Mouse (Mus musculus) E14TG2a.4 (cell line): ENCODE data around the gene Gucy2g.

Experiments
- H3K27me3 ChIP-seq: 2 replicates; pipeline ENCODE4 v1.6.1; 2014; ENCODE audit warnings: low read length, control low read depth; ENCODE audit not compliant: insufficient read depth
- H3K36me3 ChIP-seq: 2 replicates; pipeline ENCODE4 v1.6.1; 2014; ENCODE audit warnings: low read length, control low read depth; ENCODE audit not compliant: insufficient read depth
- H3K4me1 ChIP-seq: replicated peaks from 2 replicates; pipeline ENCODE4 v1.6.1; 2014; ENCODE audit warnings: low read depth, low read length, control low read depth
- H3K4me3 ChIP-seq: replicated peaks from 2 replicates; pipeline ENCODE4 v1.5.1; 2014; ENCODE audit warnings: mild to moderate bottlenecking, low read length
- H3K9me3 ChIP-seq: 2 replicates; pipeline ENCODE4 v1.6.1; 2014; ENCODE audit warnings: low read length, control low read depth
- CTCF ChIP-seq: conservative IDR thresholded peaks from 2 replicates; pipeline ENCODE4 v1.5.1; 2014; ENCODE audit warnings: low read length
- NANOG ChIP-seq: IDR thresholded peaks from 2 replicates; pipeline ENCODE4 v1.6.1; 2014; ENCODE audit warnings: borderline replicate concordance, low read length, mixed read lengths
- POU5F1 ChIP-seq: IDR thresholded peaks from 2 replicates; pipeline ENCODE4 v1.6.1; 2014; ENCODE audit warnings: low read length, borderline replicate concordance

The Gucy2g gene

DNA sequence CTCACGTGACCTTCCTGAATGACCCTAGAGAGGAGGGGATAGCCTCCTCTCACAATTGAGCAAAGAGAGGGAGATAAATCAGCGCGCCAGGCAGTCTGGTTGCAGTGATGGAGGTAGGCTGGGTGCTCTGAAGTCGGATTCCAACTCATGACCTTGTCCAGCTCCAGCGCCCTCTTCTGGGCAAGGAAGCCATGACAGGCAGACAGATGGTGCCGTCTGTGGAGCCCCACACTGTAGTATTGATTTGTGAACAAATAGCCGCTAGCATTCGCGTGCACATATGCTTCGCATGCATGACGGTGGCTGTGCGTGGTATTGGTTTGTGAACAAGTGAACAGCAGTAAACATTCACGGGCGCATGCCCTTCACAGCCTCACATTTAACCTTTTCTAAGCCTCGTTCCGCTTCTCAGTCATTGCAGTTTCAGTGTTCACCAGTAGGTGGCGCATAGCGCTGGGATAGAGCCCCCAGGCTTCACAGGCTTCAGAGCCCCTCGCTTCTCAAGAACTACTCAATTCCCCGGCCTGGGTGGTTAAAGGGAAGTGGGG is 22.8 kb downstream of the Gucy2g start:
- Histone ChIP-seq H3K9me3 (no peaks in the 10 kb centered on the region), H3K36me3 (no peaks in the 10 kb centered on the region), H3K4me3 (peak overlapping the region; percentile 68), H3K4me1 (peaks cover 32% of the 10 kb centered on the region), H3K27me3 (peaks cover 23% of the 10 kb centered on the region)
- TF ChIP-seq CTCF (peak; percentile 97), NANOG (no peak)

DNA sequence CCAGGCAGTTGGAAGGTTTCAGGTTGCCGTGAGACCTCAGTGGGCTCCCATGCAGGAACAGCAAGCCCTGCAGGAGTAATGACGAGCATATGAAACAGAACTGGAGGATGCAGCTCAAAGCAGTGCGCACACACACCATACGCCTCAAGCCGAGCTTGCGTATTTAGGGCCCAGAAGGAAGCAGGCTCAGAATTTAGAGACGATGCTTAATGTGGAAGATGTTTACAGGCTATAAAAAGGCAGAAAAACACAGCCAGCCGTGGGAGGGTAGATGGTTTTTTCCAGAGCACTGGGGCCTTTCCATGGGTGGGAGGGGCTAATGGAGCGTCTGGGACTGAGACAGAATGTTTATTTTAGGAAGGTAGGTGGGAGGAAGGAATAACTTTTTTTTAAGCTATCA is 23.7 kb downstream of the Gucy2g start:
- no peaks in the 10 kb centered on the region for H3K36me3 ChIP-seq
- no peak for TF ChIP-seq NANOG
- TF ChIP-seq POU5F1 = no peak
- TF ChIP-seq CTCF = no peak
- peaks cover 23% of the 10 kb centered on the region for H3K4me1 ChIP-seq
- peaks cover 17% of the 10 kb centered on the region for H3K27me3 ChIP-seq
- H3K9me3 ChIP-seq = no peaks in the 10 kb centered on the region
- H3K4me3 ChIP-seq = no peak overlapping the region

DNA sequence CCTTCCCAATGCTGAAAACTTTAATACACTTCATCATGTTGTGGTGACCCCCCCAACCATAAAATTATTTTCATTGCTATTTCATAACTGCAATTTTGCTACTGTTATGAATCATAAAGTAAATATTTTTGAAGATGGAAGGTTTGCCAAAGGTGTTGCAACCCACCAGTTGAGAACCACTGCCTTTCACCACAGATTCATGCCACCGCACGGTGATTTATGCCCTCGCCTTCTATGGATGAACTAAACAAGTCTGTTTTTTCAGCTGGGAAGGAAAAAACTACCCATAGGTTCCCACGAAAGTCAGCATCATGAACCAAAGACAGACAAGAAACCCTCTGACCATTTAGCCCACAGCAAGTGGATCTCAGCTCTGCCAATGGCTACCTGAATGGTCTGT is 24.2 kb downstream of the Gucy2g start:
- H3K4me3 ChIP-seq = no peak overlapping the region
- no peaks in the 10 kb centered on the region for H3K36me3 ChIP-seq
- TF ChIP-seq POU5F1 (no peak), CTCF (no peak), NANOG (no peak)
- H3K27me3 ChIP-seq = peaks cover 17% of the 10 kb centered on the region
- no peaks in the 10 kb centered on the region for H3K9me3 ChIP-seq
- peaks cover 19% of the 10 kb centered on the region for H3K4me1 ChIP-seq

DNA sequence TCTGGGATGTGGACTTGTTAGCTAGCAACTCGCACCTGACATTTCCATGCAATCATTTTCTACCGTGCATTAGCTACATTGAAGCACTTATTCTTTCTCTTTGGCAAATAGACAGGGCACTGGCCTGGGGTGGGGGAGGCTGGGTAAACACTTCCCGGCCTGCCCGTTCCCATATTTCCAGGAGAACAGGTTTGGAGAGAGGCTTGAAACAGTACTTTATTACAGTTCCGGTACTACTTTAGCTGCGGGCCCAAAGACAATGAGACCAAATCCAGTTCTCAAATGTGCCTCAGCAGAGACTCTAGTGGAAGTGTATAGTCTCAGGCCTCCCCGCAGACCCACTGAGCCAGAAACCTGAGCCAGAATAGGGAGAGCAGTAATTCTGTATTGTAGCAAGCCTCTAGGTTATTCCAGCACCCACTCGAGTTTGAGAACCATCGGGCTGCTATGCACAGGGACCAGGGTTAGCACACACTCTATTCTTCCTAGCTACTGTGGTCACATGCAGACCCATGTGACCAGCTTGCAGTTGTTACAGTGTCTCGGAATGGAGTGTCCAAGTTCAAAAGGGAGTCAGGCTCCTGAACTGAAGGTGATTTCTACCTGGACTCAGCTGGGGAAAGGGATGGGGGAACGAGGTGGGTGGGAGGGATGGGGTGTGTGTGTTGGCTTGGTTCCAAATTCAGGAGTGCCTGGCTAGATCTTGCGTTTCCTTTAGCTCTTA is 27.3 kb downstream of the Gucy2g start:
- Histone ChIP-seq H3K9me3 (no peaks in the 10 kb centered on the region), H3K27me3 (peaks cover 7% of the 10 kb centered on the region), H3K4me3 (no peak overlapping the region), H3K36me3 (no peaks in the 10 kb centered on the region), H3K4me1 (peaks cover 3% of the 10 kb centered on the region)
- TF ChIP-seq CTCF (no peak), POU5F1 (no peak), NANOG (no peak)

DNA sequence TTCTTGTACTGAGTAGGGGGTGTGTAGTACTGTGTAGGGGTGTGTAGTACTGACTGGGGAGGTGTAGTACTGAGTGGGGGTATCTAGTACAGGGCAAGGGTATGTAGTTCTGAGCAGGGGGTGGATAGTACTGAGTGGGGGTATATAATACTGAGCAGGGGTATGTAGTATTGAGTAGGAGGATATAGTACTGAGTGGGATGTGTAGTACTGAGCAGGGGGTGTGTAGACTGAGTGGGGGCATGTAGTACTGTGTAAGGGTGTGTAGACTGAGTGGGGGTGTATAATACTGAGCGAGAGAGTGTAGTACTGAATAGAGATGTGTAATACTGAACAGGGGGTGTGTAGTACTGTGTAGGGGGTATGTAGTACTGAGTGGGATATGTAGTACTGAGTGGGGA is 29.3 kb downstream of the Gucy2g start:
- H3K4me1 ChIP-seq = peaks cover 10% of the 10 kb centered on the region
- TF ChIP-seq POU5F1 = no peak
- no peak for TF ChIP-seq CTCF
- H3K36me3 ChIP-seq = no peaks in the 10 kb centered on the region
- H3K4me3 ChIP-seq = no peak overlapping the region
- H3K27me3 ChIP-seq = peaks cover 14% of the 10 kb centered on the region
- H3K9me3 ChIP-seq = no peaks in the 10 kb centered on the region

DNA sequence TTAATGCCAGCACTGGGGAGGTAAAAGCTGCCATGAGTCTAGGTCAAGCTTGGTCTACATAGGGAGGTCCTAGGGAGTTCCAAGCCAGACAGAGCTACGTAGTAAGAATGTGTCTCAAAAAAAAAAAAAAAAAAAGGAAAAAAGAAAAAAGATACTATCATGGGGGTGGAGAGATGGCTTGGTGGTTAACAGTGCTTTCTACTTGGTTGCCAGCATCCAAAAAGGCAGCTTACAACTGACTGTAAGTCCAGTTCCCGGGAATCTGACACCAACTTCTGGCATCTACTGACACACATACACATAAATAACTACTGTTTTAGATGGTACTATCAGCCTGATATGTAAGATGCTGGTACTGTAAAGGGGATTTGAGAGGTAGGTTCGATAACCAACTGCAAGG is 32.0 kb downstream of the Gucy2g start:
- Histone ChIP-seq H3K27me3 (peaks cover 10% of the 10 kb centered on the region), H3K9me3 (no peaks in the 10 kb centered on the region), H3K4me3 (no peak overlapping the region), H3K4me1 (peaks cover 10% of the 10 kb centered on the region), H3K36me3 (no peaks in the 10 kb centered on the region)
- TF ChIP-seq NANOG (no peak), CTCF (no peak), POU5F1 (no peak)

DNA sequence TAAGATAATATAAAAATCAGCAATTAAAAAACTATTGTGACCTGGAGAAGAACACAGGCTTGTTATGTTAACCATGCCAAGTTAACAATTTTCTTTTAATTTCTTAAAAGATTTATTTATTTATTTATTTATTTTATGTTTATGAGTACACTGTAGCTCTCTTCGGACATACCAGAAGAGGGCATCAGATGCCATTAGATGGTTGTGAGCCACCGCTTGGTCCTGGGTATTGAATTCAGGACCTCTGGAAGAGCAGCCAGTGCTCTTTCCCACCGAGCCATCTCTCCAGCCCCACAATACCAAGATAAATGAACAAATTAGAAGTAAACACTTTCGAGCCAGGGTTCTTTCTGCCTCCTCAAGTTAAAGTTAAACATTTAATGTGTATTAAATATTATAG is 32.4 kb downstream of the Gucy2g start:
- H3K4me3 ChIP-seq = no peak overlapping the region
- H3K36me3 ChIP-seq = no peaks in the 10 kb centered on the region
- H3K9me3 ChIP-seq = no peaks in the 10 kb centered on the region
- H3K27me3 ChIP-seq = peaks cover 10% of the 10 kb centered on the region
- H3K4me1 ChIP-seq = peaks cover 10% of the 10 kb centered on the region
- no peak for TF ChIP-seq NANOG
- no peak for TF ChIP-seq POU5F1
- TF ChIP-seq CTCF = no peak

DNA sequence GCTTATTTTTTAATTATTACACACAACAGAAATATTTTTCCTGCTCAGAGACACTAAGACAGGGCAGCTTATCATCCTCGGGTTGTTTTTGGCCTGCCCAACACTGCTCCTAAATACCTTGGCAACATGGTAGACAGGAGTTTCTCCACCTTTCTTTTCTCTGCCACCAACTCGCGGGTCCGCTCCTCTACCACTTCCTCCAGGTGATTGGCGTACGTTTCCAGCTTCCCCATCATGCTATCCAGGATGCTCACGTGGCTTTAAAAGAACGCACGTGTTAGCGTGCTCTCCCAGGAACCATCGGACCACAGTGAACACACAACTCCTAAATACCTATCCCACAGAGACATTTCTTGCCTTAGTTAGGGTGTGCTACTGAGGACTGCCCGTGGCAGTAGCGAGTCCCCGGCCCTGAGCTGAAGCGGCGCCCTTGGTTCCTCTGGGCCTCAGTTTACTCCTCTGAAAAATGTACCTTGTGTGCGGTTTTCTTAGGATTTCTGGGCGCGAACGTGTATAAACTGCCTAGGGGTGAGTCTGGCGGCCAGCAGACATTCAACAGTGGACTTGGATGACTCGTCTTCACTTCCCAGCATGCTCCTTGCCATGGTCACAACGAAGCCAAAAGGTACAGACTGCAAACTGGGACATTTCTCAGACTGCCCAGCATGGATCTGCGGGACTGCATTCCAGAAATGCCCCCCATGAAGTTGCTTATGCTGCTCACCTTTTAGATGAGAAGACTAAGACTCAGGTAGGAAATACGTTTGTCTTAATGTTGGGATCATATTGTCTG is 33.1 kb downstream of the Gucy2g start:
- H3K9me3 ChIP-seq = no peaks in the 10 kb centered on the region
- peaks cover 10% of the 10 kb centered on the region for H3K4me1 ChIP-seq
- TF ChIP-seq POU5F1 (no peak), CTCF (no peak), NANOG (no peak)
- peaks cover 10% of the 10 kb centered on the region for H3K27me3 ChIP-seq
- H3K36me3 ChIP-seq = no peaks in the 10 kb centered on the region
- H3K4me3 ChIP-seq = peak overlapping the region; percentile 50
